Mouse (Mus musculus): ENCODE measurements around the gene Pde4d.
A peak's percentile ranks its signal among the peaks of the same experiment; 100 is the strongest.

The Pde4d gene

DNA sequence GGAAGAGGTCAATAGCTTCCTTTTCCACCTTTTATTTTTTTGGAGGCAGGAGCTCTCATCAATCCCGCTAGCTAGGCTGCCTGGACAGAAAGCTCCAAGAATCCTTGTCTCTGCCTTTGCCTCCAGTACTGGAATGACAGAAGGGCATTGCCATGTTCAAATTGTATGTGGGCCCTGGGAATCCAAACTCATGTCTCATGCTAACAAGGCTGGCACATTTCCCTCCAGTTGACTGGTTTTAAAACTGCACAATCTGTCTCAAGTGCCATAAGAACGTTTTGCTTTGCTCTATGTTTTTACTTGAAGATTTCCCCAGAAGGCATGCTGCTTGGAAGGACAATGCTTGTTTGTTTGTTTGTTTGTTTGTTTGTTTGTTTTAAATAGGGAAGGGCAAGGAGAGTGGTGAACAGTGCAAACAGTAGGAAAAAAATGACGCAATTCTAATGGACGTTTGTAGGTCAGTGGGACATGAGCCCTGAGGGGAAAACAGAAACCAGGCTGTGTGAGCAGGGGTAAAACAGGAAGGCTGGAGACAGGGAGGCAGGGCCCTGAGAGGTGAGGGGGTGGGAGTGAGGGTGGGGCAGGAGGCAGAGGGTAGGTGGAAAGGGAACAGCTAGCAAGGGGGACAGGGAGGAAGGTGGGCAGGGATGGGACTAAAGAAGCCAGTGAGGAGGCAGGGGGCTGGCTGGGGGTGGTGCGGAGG lies 784.3 kb downstream of the Pde4d start:
- no peak for DNase-seq (ENCODE audit: low read depth, low spot score)

DNA sequence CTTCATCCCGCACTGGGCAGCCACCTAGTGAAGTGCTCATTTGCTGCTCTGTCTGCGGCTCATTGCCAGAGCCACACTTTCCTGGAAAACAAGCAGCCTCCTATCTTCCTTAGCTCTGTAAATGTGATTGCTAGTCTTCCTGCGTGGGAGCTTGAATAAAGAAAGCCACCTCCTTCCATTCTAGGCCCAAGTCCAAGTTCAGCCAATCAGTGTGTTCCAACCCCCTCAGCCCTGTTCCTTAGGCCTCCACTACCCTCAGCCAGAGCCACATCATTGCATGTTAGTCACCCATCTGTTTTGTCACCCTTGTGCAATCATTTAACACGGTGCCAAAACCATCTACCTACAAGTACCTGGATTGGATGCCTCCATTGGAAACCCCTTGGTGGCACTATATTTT lies 786.3 kb downstream of the Pde4d start:
- DNase-seq (ENCODE audit: low read depth, low spot score), result no peak

DNA sequence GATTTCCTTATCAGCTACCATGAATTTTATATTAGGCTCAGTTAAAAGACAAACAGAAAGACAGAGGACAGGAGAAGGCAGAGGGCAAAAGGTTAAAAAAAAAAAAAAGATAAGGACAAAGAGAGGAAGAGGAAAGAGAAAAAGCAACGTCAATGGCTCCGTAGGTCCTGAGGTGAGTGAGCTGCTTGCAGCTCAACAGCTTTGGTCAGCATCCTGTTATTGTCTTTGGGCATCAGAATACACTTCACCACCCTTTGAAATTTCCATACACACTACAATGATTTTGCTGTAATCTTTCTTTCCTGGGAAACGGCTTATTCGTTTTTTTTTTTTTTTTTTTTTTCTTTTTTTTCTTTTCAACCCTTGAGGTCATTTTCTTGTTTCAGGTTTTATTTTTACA lies 788.9 kb downstream of the Pde4d start:
- DNase-seq (ENCODE audit: low read depth, low spot score), result no peak

DNA sequence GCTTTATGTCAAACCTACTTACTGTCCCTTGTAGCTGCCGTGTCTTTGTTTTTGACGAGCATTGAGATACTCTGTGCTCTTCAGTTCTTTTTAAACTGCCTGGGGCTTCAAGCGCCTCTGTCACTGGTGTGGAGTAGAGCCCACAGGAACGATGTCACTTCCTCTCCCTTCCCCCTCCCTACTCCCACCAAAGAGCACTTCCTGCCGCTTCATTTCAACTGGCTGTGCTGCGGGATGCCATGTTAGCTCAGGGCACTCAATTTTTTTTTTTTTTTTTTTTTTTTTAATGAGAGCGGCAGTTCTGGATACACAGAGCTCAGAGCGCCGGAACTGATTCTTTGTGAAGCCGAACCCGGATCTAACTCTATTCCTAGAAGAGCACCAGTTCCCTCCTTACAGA lies 789.5 kb downstream of the Pde4d start:
- DNase-seq (ENCODE audit: low read depth, low spot score), result peak; percentile 87

DNA sequence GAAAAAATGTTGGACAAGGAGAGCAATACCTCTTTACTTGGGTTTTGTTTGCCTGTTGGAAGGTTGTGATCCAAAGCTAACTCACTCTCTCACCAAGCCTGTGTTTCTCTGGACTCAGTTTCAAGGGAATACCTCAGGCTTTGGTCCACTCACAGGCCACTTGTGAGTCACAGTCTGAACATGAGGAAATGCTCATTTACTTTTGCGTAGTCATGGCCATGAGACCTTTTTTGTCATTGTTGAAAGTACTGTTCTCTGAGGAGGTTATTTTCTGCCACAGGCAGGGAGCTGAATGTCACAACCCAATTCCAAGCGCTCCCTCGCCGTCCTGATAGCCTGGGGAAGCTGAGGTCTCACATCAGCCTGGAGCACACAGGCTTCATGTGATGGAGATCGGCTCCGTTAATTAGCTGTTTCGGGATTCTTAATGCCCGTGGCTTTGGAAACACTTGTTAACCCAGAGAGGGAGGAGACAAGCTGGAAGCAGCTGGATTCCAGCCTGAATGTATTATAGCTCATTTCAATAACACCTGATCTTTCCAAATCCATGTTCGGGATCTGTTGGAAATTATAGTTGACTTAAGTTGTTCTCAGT lies 792.8 kb downstream of the Pde4d start:
- no peak for DNase-seq (ENCODE audit: low read depth, low spot score)

DNA sequence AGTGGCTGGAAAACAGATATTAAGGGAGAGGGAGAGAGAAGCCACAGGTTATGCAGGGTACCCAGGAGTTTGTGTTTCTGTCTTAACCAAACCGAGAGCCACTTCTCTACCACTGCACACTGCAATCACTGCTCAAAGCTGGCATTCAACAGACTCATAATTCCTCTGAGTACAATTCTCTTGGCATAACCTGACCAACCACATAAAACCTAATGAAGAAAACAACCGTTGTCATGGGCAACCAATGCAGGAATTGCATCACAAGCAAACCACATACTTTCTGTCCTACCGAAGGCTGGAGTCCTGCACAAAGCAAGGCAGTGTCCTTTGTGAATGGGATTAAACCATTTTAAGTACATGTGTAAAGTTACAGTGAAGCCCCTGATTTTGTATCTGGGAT lies 793.4 kb downstream of the Pde4d start:
- no peak for DNase-seq (ENCODE audit: low read depth, low spot score)

DNA sequence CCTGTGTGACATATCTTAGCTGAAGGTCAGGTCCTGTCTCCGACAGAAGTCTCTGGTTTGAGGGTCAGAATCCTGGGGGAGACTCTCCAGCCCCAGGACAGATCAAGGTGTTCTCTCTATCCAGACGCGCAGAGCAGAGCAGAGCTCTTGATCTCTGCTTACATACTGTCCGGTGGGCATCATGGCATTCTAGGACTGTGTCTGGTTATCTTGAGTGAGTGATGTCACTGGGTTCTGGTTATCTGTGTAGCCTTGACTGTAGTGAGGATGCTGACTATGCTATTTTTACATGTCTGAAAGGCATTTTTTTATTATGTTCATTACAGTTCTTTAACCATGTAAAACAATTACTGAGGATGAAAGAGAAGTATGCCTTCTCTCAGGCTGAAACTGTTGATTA lies 797.3 kb downstream of the Pde4d start:
- DNase-seq (ENCODE audit: low read depth, low spot score), result no peak

DNA sequence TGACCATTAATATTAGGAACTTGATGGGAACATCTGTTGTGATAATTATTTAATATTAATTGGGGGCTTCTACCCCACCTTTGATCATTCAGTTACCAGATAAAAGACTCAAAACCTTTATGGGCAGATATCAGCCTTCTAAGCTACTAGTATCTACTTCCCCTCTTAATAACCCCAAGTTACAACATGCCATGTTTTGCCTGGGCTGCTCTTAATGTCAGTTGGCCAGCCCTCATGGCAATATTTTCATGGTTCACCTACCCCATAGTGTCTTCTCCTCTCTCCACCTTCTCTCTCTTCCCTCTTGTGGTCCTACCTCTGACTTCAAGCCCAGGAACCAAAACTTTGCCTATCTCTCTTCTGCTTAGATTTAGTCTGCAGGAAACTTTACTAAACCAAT lies 799.6 kb downstream of the Pde4d start:
- DNase-seq (ENCODE audit: low read depth, low spot score), result no peak

DNA sequence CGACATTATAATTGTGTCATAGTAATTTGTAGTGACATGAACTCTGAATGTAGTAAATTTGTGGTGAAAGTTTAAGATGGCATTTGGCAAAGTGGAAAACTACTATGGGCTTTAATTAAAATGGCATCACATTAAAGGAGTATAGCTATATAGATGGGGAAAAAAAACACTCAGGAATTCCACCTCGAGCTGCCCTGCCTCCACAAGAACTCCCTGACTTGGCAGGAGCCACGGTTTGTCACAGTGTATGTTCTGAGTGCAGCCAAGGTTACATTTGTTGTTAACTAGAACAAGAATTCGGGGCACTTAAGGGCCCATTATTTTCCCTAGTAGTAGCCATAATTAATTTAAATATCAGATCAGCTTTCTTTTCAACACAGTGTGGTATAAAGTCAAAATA lies 805.9 kb downstream of the Pde4d start:
- DNase-seq (ENCODE audit: low read depth, low spot score), result no peak

DNA sequence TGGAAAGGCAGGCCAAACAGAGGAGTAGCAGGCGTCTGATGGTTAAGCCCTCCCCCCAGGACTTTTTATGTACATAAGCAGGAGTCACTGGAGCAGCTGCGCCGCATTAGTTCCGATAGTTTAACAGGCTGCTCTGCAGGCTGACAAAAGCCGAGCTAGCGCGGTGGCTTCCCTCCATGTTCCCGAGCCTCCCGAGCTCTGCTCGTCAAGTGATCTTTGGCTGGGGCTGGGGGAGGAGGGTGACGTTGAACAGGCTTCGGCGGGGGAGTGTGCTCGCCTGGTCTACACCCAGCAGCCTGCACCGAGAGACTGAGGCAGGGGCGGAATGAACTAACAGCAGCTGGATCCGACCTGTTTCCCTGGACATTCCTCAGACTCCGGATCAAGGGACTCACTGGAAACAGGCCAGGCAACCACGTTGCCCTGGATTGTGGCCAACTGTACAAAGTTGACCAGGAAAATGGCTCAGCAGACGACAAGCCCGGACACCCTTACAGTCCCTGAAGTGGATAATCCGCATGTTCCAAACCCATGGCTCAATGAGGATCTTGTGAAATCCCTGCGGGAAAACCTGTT lies 810.6 kb downstream of the Pde4d start:
- peak; percentile 36 for DNase-seq (ENCODE audit: low read depth, low spot score)

DNA sequence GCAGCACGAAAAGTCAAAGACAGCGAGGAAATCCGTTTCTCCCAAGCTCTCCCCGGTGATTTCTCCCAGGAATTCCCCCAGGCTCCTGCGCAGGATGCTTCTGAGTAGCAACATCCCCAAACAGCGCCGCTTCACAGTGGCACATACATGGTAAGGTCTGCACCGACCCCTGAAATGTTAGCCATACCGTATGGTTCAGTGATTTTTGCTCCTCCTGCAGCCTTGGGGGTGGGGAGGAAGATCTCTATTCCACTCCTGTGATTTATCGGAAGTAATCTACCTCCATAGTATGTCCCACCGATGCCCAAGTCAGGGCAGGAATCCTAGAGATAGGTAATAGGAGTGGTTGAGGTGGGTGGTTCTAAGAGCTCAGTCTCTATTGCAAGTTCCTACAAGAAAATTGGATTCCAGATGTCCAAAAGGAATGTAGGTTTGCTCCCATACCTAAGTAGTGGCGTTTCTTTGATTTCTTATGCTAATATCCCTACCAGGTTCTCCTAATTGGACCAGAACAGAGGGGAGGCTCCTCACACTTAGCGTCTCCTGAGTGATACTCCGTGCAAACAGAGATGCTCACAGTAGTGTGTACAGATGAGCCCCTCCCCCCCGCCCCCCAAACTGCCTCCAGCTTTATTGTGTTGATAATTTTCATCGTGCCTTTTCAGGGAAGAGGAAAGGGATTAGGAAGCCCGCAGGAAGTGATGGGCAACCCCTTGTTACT lies 811.2 kb downstream of the Pde4d start:
- peak; percentile 4 for DNase-seq (ENCODE audit: low read depth, low spot score)

DNA sequence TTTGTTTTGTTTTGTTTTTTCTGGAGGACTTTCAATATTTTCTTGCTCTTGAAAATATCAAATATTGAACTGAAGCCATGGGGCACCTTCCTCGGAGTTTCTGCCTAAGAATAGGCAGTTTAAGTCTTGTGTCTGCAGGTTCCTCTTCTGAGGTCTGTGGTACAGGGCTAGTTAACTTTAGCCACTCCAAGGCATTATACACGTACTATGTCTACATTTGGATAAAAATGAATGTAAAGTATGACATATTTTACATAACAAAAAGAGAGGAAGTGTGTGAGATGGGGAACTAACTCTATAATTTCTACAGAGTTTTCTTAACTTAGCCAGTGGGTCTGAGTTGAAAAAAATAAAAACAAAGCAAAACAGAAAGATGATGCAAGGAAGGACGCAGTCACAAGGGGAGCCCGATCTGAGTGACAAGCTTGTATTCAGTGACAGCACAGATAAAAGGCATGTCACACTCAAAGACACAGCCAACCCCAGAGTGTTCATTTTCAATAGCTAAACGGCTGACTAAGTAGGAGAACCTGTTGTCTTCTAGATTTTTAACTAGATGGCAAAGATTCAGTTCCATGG lies 812.0 kb downstream of the Pde4d start:
- DNase-seq (ENCODE audit: low read depth, low spot score), result peak; percentile 7

DNA sequence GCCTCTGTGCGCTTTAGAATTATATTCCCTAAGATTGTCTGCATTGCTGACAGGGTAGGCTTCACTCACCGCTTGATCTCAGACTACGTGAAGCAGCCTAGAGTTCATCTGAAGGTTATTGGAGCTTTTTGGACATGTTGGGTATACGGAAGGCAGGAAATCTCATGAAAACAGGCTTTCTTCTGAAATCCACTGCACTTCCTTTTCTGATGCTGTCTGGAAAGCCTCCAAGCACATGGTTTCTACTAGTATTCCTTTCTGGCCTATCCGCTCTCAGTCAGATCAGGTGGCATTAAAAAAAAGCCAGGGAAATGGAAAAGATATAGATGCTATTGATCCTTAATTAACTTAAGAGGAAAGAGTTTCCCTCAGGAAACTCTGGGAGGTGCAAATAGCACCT lies 812.8 kb downstream of the Pde4d start:
- no peak for DNase-seq (ENCODE audit: low read depth, low spot score)

DNA sequence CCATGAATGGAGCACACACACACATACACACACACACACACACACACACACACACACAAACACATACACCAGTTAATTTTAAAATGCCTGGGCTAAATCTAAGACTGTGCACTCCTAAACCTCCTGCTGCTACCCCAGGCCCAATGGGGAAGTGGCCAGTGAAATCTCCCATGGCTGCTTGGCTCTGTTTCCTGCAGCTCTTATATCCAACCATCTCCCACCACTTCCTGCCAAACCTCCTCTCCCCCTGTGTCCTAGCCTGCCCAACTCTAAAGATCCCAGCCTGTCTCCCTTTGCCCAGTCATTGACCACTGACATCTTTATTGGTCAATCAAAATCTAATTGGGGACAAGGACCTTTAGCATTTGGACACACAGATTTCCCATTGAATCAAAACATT lies 814.1 kb downstream of the Pde4d start:
- DNase-seq (ENCODE audit: low read depth, low spot score), result no peak

DNA sequence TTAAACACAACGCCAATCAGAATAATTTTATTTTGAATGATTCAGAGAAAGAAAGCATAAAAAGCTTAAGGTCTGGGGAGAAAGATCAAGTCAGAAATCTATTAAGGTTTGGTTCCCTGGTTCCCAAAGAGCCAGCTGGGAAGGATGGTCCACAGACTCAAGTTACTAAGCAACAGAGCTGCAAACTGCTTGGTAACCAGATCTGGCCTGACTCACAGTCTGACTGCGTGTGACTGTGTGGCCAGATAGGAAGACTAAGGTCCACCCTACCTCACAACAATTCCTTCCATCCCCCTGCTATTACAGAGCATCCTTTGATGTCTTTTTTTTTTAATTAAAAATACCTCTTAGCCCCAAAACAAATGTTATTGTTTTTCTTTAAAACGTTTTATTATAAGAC lies 818.5 kb downstream of the Pde4d start:
- DNase-seq (ENCODE audit: low read depth, low spot score), result no peak

DNA sequence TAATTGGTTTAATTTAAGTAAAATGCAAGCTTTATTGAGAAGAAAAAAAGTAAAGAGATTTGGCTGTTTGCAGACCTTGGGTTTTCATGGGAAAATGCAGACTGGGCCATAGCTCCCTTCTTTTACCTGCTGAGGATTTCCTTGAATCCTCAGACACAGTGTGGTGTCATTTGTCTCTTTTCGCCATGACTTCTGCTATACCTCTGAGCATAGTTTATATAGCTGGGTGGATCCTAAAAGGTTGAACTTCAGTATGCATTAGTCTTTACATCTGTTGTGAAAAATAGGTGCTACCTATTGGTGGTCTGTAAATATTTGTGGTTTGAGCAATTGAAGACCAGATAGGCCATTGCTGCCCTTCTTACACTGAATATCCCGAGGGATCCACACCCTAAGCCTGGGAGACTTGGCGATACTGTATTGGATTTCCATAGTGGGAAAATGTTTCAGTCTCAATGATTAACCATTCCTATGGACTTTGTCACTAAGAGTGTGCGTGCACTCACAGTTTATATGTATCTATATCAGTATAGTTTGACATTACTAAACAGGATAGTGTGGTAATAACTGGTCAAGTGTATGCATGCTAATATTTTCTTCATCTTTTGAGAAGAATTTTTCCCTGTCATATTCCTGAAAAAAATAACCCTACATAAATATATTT lies 819.0 kb downstream of the Pde4d start:
- DNase-seq (ENCODE audit: low read depth, low spot score), result no peak

DNA sequence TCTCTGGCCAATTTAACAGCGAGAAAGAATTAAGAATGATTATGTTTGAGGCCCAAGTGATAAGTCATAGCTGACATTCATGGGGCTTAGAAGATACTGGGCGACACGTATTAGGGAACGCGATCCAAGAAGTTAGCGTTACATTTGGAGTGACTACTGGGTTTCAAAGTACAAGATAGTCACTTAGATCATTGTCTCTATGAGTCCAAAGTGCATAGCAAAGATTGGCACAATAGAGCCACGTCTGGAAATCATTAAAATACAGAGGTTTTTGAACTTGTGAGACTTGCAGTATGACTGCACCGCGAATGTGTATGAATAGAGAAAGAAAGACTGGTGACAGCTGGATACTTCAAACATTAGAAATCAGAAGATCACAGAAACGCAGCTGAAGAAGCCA lies 825.1 kb downstream of the Pde4d start:
- DNase-seq (ENCODE audit: low read depth, low spot score), result no peak

DNA sequence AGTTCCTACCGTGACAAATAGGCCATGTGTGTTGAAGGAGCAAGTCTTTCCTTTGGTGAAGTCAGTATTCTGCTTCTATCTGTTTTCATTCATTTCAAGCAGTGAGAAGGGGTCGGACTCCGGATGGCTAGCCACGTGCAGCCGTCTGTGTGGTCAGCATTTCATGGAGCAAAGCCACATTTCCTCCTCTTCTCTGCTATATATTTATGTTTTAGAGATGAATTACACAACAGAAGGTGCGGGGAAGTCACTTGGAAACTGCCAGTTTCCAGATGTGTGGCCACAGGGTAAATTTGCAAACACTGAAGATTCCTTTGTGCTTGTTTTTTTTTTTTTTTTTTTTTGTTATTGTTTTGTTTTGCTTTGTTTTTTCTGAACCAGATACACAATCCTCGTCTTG lies 828.0 kb downstream of the Pde4d start:
- no peak for DNase-seq (ENCODE audit: low read depth, low spot score)

DNA sequence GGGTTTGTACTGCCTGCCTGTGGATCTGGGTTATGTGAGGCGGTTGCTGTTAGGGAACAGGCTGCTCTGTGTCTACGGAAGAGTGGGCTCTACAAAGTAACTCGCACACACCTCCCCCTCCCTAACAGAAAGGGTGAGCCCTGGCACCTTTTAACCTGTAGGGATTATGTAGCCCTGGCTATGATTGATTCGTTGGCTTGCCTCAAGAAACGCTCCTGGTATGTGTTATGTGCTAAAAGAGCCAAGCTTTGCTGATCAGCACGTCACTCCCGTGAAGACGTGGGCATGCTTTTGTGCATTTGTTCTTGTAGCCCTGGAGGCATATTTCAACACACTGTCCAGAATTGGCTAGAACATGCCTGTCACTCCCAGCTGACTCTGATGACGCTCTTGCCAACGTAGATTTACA lies 828.8 kb downstream of the Pde4d start:
- no peak for DNase-seq (ENCODE audit: low read depth, low spot score)

DNA sequence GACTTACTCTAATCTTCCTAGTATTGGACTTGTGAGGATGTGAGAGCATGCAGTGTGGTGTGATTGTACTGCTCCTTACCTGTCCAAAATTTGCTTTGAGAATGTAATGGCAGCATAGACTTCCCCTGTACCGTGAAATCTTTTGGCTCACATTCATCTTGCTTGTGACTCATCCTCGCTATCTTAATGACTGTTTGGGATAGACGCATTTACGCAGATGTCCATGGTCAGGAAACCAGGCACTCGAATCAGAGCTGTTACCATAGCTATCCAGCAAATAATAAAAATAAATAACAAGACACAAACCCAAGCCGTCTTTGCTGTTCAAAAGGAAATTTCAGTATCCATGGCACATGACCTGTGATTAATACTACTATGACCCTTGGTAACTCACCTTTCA lies 829.5 kb downstream of the Pde4d start:
- no peak for DNase-seq (ENCODE audit: low read depth, low spot score)

DNA sequence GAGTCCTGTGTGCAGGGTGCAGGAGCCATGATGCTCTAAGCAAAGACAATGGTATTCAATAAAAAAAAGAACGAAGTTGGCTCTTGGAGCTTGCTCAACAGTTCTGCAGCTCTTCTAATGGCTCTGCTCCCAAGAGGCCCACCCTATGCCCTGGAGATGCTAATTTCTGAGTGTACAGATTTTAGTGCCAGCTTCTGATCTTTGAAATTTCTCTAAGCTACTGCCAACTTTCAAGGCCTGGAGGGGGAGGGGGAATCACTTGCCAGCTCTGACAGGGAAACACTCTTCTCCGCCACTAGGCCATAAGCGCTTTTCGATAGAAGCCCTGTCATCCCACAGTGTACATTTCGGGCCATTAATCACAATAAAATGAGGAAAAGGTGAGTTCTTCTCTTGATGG lies 830.7 kb downstream of the Pde4d start:
- DNase-seq (ENCODE audit: low read depth, low spot score), result no peak

DNA sequence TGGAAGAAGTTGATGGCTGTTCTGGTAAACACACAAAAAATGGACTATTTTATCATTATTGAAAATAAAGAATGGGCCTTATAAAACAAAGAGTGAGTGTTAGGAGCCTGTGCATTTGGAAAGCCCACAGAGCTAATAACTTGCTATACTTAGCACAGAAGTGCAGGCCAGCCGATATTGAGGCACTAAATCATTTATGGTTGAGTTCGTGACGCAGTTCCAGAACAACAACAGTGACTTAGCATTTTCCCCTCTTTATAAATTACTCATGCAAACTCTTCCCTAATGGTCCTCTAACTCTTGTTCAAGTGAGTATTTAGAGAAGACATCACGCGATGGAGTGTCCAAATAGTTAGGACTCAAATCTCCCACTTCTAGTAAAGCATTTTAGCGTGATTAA lies 837.7 kb downstream of the Pde4d start:
- no peak for DNase-seq (ENCODE audit: low read depth, low spot score)
